Mouse (Mus musculus): ENCODE measurements at regions not wholly inside any gene's neighbourhood (a gene's known extent, or its start where the extent isn't known, plus 50 kb on each side); places are given as distances from the start of the nearest gene placed in this dataset.

- DNase-seq (ENCODE audit: inconsistent ontology term) = no peak
Observed at GRCm38 (mm10) chr16:30160399-30160798, 96.2 kb downstream of the Hes1 start.

- DNase-seq (ENCODE audit: inconsistent ontology term) = no peak
Observed at GRCm38 (mm10) chr16:30163303-30163702, 99.1 kb downstream of the Hes1 start.

GRCm38 (mm10) chr16:30165667-30166180 lies 101.5 kb downstream of the Hes1 start:
- no peak for DNase-seq (ENCODE audit: inconsistent ontology term)

GRCm38 (mm10) chr16:30171381-30172079 lies 95.8 kb downstream of the Cpn2 start:
- DNase-seq (ENCODE audit: inconsistent ontology term) = no peak

- no peak for DNase-seq (ENCODE audit: inconsistent ontology term)
Observed at GRCm38 (mm10) chr16:30172136-30172731, 95.1 kb downstream of the Cpn2 start.

GRCm38 (mm10) chr16:30172798-30173202 lies 94.5 kb downstream of the Cpn2 start:
- no peak for DNase-seq (ENCODE audit: inconsistent ontology term)

GRCm38 (mm10) chr16:30173953-30174874 lies 93.1 kb downstream of the Cpn2 start:
- DNase-seq (ENCODE audit: inconsistent ontology term) = no peak

GRCm38 (mm10) chr16:30176306-30176705 lies 91.0 kb downstream of the Cpn2 start:
- DNase-seq (ENCODE audit: inconsistent ontology term) = no peak

GRCm38 (mm10) chr16:30177769-30178168 lies 89.5 kb downstream of the Cpn2 start:
- DNase-seq (ENCODE audit: inconsistent ontology term) = no peak

- DNase-seq (ENCODE audit: inconsistent ontology term) = peak; percentile 71
Observed at GRCm38 (mm10) chr16:30178596-30178995, 88.7 kb downstream of the Cpn2 start.

- DNase-seq (ENCODE audit: inconsistent ontology term) = no peak
Observed at GRCm38 (mm10) chr16:30179504-30179976, 87.8 kb downstream of the Cpn2 start.

GRCm38 (mm10) chr16:30181116-30181515 lies 86.2 kb downstream of the Cpn2 start:
- no peak for DNase-seq (ENCODE audit: inconsistent ontology term)

GRCm38 (mm10) chr16:30184591-30185265 lies 82.6 kb downstream of the Cpn2 start:
- DNase-seq (ENCODE audit: inconsistent ontology term) = peak; percentile 93

- DNase-seq (ENCODE audit: inconsistent ontology term) = no peak
Observed at GRCm38 (mm10) chr16:30185707-30186106, 81.6 kb downstream of the Cpn2 start.

GRCm38 (mm10) chr16:30186201-30186700 lies 81.0 kb downstream of the Cpn2 start:
- DNase-seq (ENCODE audit: inconsistent ontology term) = no peak

- peak; percentile 87 for DNase-seq (ENCODE audit: inconsistent ontology term)
Observed at GRCm38 (mm10) chr16:30186701-30187270, 80.5 kb downstream of the Cpn2 start.

GRCm38 (mm10) chr16:30187400-30187799 lies 79.9 kb downstream of the Cpn2 start:
- DNase-seq (ENCODE audit: inconsistent ontology term) = peak; percentile 58

GRCm38 (mm10) chr16:30187907-30188414 lies 79.3 kb downstream of the Cpn2 start:
- DNase-seq (ENCODE audit: inconsistent ontology term) = peak; percentile 99

- peak; percentile 99 for DNase-seq (ENCODE audit: inconsistent ontology term)
Observed at GRCm38 (mm10) chr16:30188769-30189430, 78.4 kb downstream of the Cpn2 start.

GRCm38 (mm10) chr16:30190351-30190750 lies 76.9 kb downstream of the Cpn2 start:
- DNase-seq (ENCODE audit: inconsistent ontology term) = no peak

All from Muller cell, postnatal 12 days (primary cell).